Mouse (Mus musculus) embryonic facial prominence, embryonic 12.5 days (tissue): ENCODE results near the gene Ube4b. TPM values are rescaled to one million over a fixed set of nuclear protein-coding genes. Genes with fewer than 3 reads are reported as not detected.

ENCODE experiments used
- ATAC-seq: fragments of 200-750 bp; cut with Nextera tagmentation; 2 replicates; pipeline ENCODE4 v1.8.0; 2017; ENCODE audit not compliant: insufficient number of reproducible peaks, insufficient read depth, low FRiP score, low TSS enrichment
- H3K27ac ChIP-seq: fragments of 300-500 bp; sonication (generic); 2 replicates; pipeline ENCODE4 v1.5.1; 2016; ENCODE audit warnings: mild to moderate bottlenecking
- H3K27me3 ChIP-seq: fragments of 300-500 bp; sonication (generic); 2 replicates; pipeline ENCODE4 v1.6.1; 2016; ENCODE audit warnings: mild to moderate bottlenecking, moderate library complexity
- H3K36me3 ChIP-seq: fragments of 300-500 bp; sonication (generic); 2 replicates; pipeline ENCODE4 v1.6.1; 2016; ENCODE audit warnings: mild to moderate bottlenecking
- H3K4me1 ChIP-seq: fragments of 300-500 bp; sonication (generic); 2 replicates; pipeline ENCODE4 v1.6.1; 2016
- H3K4me2 ChIP-seq: fragments of 300-500 bp; sonication (generic); replicated peaks from 2 replicates; pipeline ENCODE4 v1.6.1; 2016; ENCODE audit warnings: mild to moderate bottlenecking, moderate library complexity
- H3K4me3 ChIP-seq: fragments of 300-500 bp; sonication (generic); 2 replicates; pipeline ENCODE4 v1.5.1; 2016; ENCODE audit warnings: mild to moderate bottlenecking
- H3K9ac ChIP-seq: fragments of 300-500 bp; sonication (generic); 2 replicates; pipeline ENCODE4 v1.6.1; 2016; ENCODE audit warnings: mild to moderate bottlenecking, moderate library complexity
- H3K9me3 ChIP-seq: fragments of 300-500 bp; sonication (generic); 2 replicates; pipeline ENCODE4 v1.6.1; 2016; ENCODE audit warnings: mild to moderate bottlenecking, moderate library complexity
- WGBS: fragments of 180-500 bp; shearing (Covaris S2); methylation state at CpG from one replicate; pipeline ENCODE4 v1.1.7; 2016; 5-methylcytosine and 5-hydroxymethylcytosine counted together
- polyA plus RNA-seq: library from polyadenylated mRNA; unstranded; fragments of >200 nt; fragmentation: Nextera tagmentation; extraction: Ambion mirVana; gene quantifications from 2 replicates; pipeline ENCODE4 v1.2.1, GENCODE M21; 2016

The Ube4b gene
- polyA plus RNA-seq, 1 experiment from 2014 or later, result 67.5 TPM

DNA sequence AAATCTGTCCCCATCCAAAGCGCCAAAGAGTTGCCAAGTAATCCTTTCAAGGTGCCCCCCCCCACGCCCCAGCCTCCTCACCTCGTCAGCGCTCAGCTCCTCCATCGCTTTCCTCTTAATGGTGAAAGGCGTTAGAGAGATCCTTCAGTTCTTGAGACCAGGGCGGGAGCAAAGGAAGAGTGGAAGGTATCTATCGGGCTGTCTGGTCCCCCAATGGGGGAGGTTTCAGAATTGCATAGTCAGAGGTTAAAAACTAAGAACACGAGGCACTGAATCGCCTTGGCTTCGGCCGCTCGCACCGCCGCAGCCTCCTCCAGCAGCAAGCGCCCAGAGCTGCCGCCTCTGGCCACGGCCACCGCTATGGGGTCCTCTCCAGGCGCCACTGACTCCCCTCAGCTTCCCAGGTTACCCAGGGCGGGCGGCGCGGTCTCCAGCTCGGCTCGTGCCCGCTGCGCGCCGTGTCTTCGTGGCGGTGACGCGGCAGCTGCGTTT lies 702 bp downstream of the Ube4b start:
- Histone ChIP-seq H3K36me3 (no peaks in the 10 kb centered on the region), H3K4me2 (peak overlapping the region; percentile 65), H3K9me3 (no peaks in the 10 kb centered on the region), H3K9ac (peak overlapping the region; percentile 84), H3K27me3 (no peaks in the 10 kb centered on the region), H3K4me3 (peak overlapping the region; percentile 81), H3K27ac (peak overlapping the region; percentile 99), H3K4me1 (peaks cover 12% of the 10 kb centered on the region)
- peak; percentile 81 for ATAC-seq
- under 1% methylated on average over 35 of the region's 35 CpGs for WGBS

DNA sequence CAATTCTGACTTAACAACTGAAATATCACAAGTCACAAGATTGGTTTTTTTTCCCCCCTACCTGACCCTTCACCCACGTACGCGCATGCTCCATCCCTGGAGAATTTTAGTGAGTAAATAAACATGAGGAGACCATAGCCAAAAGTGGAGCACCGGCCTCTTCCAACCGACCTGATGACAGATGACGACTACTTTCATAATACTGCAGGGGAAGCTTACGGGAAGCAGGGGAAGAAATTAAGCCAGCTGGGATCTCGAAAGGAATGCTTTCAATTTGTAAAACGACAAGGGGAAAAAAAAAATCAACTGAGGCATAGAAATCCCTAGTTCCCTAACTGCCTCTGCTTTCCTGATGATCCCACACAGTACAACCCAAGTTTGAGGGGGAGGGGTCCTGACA lies 1.8 kb downstream of the Ube4b start:
- Histone ChIP-seq H3K9me3 (no peaks in the 10 kb centered on the region), H3K4me1 (peaks cover 12% of the 10 kb centered on the region), H3K27ac (no peak overlapping the region), H3K36me3 (no peaks in the 10 kb centered on the region), H3K4me2 (peak overlapping the region; percentile 65), H3K4me3 (peak overlapping the region; percentile 81), H3K27me3 (no peaks in the 10 kb centered on the region), H3K9ac (peak overlapping the region; percentile 42)
- no peak for ATAC-seq
- WGBS, result under 1% methylated on average over 9 of the region's 9 CpGs

DNA sequence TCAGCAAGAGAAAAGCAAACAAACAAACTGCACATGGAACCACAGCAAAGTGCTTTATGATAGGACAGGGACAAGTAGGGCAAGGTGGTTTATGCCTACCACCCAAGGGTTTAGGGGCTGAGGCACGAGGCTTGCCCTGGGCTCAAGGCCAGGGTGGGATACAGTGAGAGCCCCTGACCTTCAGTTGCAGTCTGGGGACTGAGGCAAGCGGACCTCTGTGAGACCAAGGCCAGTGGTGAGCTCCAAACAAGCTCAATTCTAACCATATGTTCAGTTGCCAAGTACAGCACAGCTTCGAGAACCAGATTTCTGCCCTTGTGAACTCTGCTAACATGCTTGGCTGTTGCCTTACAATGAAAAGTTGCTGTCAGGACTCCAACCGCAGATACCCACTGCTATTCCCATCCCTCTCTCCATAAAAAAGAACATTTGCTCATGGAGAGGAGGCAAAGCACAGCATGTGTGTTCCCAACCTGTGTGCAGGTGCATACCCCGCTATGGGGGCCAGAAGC lies 8.6 kb downstream of the Ube4b start:
- Histone ChIP-seq H3K4me3 (no peak overlapping the region), H3K36me3 (peaks cover 2% of the 10 kb centered on the region; the same call in 1 of the 2 replicates), H3K9me3 (no peaks in the 10 kb centered on the region), H3K4me2 (no peak overlapping the region), H3K4me1 (peaks cover 45% of the 10 kb centered on the region), H3K27me3 (no peaks in the 10 kb centered on the region), H3K9ac (no peak overlapping the region), H3K27ac (no peak overlapping the region)
- no peak for ATAC-seq
- WGBS, result 53% methylated on average over 5 of the region's 5 CpGs

DNA sequence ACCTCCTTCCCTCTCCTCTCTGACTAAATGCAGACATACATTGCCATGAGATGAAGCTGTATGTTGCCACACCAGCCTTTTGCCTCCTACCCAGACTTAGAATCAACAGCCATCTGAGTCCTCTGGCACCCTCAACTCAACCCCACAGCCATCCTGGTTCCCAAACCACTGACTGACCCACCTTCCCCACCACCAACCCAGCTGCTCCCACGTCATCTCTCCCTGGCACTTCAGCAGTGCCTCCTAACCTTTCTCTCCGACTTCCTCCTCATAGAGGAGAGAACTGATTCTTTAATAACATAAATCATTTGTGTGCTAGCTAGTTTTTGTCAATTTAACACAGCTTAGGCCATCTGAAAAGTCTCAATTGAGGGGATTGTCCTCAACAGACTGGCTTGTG lies 9.6 kb downstream of the Ube4b start:
- Histone ChIP-seq H3K27ac (no peak overlapping the region), H3K4me3 (no peak overlapping the region), H3K9ac (no peak overlapping the region), H3K36me3 (peaks cover 3% of the 10 kb centered on the region; the same call in 1 of the 2 replicates), H3K4me2 (no peak overlapping the region), H3K4me1 (peaks cover 44% of the 10 kb centered on the region), H3K9me3 (no peaks in the 10 kb centered on the region), H3K27me3 (no peaks in the 10 kb centered on the region)
- no peak for ATAC-seq
- 89% methylated on average over 2 of the region's 2 CpGs for WGBS

DNA sequence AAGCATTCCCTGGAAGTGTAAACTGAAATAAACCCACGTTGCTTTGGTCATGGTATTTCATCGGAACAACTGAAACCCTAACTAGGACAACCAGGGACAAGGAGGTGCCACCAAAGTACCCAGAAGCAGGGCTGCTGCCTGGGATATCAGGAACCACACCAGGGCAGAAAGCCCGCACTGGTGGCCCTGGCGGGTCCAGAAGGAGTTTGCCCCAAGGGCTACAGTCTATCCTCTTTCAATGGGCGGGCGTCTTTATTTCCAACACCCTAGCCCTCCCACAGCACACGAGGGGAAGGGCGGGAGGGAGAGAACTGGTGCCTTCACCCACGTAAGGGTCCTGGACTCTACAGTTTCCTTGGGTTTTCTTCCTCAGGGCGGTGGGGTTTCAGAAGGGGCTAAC lies 10.1 kb downstream of the Ube4b start:
- no peak overlapping the region for H3K9ac ChIP-seq
- H3K9me3 ChIP-seq, result no peaks in the 10 kb centered on the region
- peaks cover 3% of the 10 kb centered on the region; the same call in 1 of the 2 replicates for H3K36me3 ChIP-seq
- ATAC-seq, result no peak
- no peaks in the 10 kb centered on the region for H3K27me3 ChIP-seq
- H3K4me3 ChIP-seq, result no peak overlapping the region
- WGBS, result 64% methylated on average over 10 of the region's 10 CpGs
- peaks cover 42% of the 10 kb centered on the region for H3K4me1 ChIP-seq
- 0 out of 2 replicates have a peak overlapping the region, but pooled peaks have one; percentile 23 for H3K4me2 ChIP-seq
- H3K27ac ChIP-seq, result peak overlapping the region; percentile 70; the same call in 1 of the 2 replicates

DNA sequence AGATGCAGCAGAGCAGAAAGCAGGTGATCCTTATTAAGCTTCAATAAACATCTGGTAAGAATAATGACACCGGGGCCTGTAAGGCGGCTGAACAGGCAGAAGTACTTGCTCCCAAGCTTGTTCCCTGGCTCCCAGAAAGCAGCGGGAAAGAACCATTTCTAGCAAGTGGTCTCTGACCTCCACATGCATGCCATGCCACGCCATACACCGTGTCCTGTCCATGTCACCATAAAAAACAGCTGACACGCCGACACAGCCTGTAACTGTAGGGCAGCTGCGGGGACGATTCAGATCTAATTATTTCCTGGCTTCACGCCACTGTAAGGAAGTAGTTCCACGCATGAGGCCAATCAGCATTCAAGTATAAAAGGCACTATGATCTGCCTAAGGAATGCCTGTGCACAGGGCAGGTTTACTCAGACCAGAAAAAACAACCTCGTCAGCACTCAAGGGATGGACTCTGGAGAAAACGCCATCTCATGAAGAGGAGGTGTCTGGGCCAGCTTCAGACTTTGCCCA lies 10.8 kb downstream of the Ube4b start:
- Histone ChIP-seq H3K4me2 (peak overlapping the region; percentile 23), H3K27me3 (no peaks in the 10 kb centered on the region), H3K9me3 (no peaks in the 10 kb centered on the region), H3K4me3 (no peak overlapping the region), H3K4me1 (peaks cover 39% of the 10 kb centered on the region), H3K9ac (0 out of 2 replicates have a peak overlapping the region, but pooled peaks have one; percentile 4), H3K36me3 (peaks cover 3% of the 10 kb centered on the region; the same call in 1 of the 2 replicates), H3K27ac (peak overlapping the region; percentile 70; the same call in 1 of the 2 replicates)
- WGBS, result 22% methylated on average over 13 of the region's 13 CpGs
- ATAC-seq, result no peak

DNA sequence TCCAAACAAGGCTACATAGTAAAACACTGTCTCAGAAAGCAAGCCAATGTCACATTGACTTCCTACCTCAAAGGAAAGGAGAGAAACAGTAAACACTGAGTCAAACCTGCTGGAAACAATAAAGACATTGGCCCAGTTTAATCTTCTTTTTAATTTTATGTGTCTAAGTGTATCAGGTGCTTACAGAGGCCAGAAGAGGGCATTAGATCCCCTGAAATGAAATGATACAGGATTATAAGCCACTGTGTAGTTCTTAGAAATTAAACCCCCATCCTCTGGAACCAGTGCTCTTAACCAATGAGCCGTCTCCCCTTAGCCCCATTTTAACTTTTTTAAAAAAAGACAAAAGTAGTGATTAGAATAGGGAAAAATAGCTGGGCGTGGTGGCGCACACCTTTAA lies 12.3 kb downstream of the Ube4b start:
- Histone ChIP-seq H3K4me1 (peaks cover 39% of the 10 kb centered on the region), H3K4me2 (no peak overlapping the region), H3K4me3 (no peak overlapping the region), H3K27me3 (no peaks in the 10 kb centered on the region), H3K27ac (no peak overlapping the region), H3K9me3 (no peaks in the 10 kb centered on the region), H3K9ac (no peak overlapping the region), H3K36me3 (peaks cover 10% of the 10 kb centered on the region; the same call in 1 of the 2 replicates)
- WGBS, result 93% methylated on average over 3 of the region's 3 CpGs
- ATAC-seq, result no peak

DNA sequence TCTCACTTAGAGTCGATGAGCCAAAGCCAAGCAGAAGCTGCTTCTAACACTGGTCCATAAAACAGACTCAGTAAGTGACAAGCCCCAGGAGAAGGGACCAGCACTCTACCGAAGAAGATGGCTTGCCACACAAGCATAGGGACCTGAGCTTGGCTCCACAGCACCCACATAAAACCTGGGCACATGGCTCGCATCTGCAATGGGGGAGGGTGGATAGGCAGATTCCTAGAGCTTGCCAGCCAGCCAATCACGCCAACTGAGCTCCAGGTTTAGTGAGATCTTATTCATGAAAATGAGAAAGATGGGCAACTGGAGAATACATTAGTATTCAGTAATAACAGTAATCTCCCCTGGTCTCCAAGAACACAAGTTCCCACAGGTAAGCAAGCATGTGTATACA lies 16.8 kb downstream of the Ube4b start:
- ATAC-seq, result no peak
- Histone ChIP-seq H3K9ac (no peak overlapping the region), H3K9me3 (no peaks in the 10 kb centered on the region), H3K36me3 (peaks cover 10% of the 10 kb centered on the region; the same call in 1 of the 2 replicates), H3K4me3 (no peak overlapping the region), H3K27me3 (no peaks in the 10 kb centered on the region), H3K27ac (no peak overlapping the region), H3K4me1 (peaks cover 18% of the 10 kb centered on the region; the same call in 1 of the 2 replicates), H3K4me2 (no peak overlapping the region)
- 92% methylated on average over 4 of the region's 4 CpGs for WGBS

DNA sequence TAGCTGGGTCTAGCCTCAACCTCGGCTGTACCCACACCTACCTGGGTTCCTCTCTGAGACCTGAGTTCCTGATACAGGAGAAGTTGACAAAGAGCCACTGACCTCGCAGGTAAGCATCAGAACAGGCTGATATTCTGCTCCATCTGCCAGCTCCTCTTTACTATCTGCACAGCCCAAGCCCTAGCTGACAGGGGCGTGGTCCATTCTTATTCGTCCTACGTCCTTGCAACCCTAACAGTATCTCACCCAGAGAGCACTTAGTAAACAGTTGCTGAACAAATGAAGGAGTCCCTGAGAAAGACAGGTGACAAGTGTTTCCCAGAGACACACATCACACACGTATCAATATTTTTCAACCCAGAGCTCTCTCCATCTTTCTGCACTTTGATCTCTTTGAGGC lies 18.2 kb downstream of the Ube4b start:
- H3K9me3 ChIP-seq, result no peaks in the 10 kb centered on the region
- H3K4me1 ChIP-seq, result peaks cover 31% of the 10 kb centered on the region
- no peak overlapping the region for H3K4me3 ChIP-seq
- 90% methylated on average over 6 of the region's 6 CpGs for WGBS
- H3K36me3 ChIP-seq, result peaks cover 10% of the 10 kb centered on the region; the same call in 1 of the 2 replicates
- H3K9ac ChIP-seq, result no peak overlapping the region
- no peaks in the 10 kb centered on the region for H3K27me3 ChIP-seq
- H3K4me2 ChIP-seq, result no peak overlapping the region
- no peak for ATAC-seq
- no peak overlapping the region for H3K27ac ChIP-seq

DNA sequence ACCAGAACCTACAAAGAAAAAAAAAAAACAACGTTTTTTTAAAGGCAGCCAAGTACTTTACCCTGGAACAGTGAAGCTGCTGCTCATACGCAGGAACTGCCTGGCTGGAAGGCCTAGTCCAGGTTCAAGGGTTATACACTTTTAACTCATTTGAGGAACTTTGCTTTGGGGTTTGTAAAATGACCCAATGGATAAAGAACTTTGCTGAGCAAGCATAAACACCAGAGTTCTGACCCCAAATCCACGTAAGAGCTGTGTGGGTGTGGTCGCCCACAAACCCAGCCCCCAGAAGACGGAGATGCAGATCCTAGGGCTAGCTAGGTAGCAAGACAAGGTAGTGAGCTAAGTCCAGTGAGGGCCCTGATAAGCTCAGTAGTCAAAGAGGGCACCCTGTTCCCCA lies 19.1 kb downstream of the Ube4b start:
- ATAC-seq, result no peak
- H3K4me2 ChIP-seq, result no peak overlapping the region
- 84% methylated on average over 5 of the region's 5 CpGs for WGBS
- no peak overlapping the region for H3K4me3 ChIP-seq
- H3K9ac ChIP-seq, result no peak overlapping the region
- H3K27ac ChIP-seq, result no peak overlapping the region
- H3K9me3 ChIP-seq, result no peaks in the 10 kb centered on the region
- peaks cover 7% of the 10 kb centered on the region; the same call in 1 of the 2 replicates for H3K36me3 ChIP-seq
- peaks cover 40% of the 10 kb centered on the region for H3K4me1 ChIP-seq
- H3K27me3 ChIP-seq, result no peaks in the 10 kb centered on the region

DNA sequence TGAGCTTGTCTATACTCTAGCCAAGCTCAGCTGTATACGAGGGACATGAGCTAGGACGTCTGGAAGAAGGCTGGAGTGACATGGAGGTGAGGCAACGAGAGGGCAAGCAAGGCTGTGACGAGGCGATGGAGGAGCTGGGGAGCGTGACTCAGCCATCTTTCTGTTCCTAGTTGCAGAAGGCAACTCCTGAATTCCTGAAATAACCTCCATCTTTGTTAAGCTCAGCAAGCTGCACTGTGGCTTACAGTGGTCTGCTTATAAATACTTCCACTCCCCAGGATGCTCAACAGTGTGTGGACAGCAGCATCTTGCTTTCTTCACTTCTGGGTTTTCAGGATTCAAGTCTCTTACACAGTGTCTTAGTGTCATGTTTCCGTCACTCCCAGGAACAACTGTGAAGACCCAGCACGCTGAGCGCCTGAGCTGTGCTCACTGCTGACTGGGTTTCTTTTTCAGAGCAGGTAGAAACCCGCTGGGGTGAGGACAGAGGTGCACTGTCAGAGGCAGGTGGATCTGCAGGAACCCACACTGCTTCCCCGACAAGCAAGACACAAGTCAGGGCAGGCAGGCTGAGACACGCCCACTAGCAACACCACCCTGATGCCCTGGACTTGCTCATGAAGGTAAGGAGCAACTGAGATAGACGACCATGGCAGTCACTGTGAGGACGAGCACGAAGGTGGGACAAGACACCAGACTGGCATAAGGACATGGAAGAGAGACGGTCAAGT lies 20.7 kb downstream of the Ube4b start:
- no peak for ATAC-seq
- H3K36me3 ChIP-seq, result peaks cover 7% of the 10 kb centered on the region; the same call in 1 of the 2 replicates
- H3K4me1 ChIP-seq, result peaks cover 41% of the 10 kb centered on the region

More for the DNA sequence above, 20.7 kb downstream of the Ube4b start:
- H3K4me3 ChIP-seq, result no peak overlapping the region
- 74% methylated on average over 16 of the region's 16 CpGs for WGBS
- no peaks in the 10 kb centered on the region for H3K27me3 ChIP-seq
- H3K27ac ChIP-seq, result peak overlapping the region; percentile 41; the same call in 1 of the 2 replicates
- no peak overlapping the region for H3K9ac ChIP-seq
- no peak overlapping the region for H3K4me2 ChIP-seq
- no peaks in the 10 kb centered on the region for H3K9me3 ChIP-seq
